Mouse (Mus musculus): ENCODE results near the gene Lmntd1. TPM values are rescaled to one million over a fixed set of nuclear protein-coding genes. Genes with fewer than 3 reads are reported as not detected.

Lmntd1 gene
- polyA plus RNA-seq, 1 experiment from 2014 or later: 0.29 TPM

DNA sequence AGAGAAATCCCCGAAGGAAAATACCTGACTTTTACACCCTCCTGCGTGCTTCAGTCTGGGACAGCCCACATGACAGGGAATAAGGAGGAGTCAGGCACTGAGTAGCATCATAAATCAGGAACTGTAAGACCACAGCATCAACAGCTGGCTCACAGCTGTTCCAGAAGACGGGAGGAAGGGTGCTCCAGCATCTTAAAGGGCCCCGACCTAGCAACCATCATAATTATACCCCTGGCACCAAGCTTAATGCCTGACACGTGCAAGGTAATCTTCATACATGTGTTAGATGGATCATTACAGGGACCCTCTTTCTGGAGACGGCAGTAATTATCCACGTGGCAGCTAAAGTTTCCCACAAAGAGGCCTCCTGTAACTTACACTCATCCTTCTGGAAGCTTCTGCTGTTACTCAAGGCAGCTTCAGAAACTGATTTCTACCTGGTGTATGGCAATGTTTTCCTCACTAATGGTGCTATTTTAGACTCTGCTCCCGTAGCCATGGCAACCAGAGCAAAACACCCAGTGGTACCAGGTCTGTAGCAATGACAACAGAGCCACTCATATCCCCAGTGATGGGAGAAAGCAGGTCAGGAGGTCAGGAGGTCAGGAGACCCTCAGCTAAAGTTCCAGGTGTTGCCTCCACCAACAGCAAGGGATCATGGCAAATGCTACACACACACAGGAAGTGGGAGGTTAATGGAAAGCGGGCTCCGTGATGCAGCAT is 98.1 kb downstream of the Lmntd1 start:
- Histone ChIP-seq H3K4me1 (ENCODE audit: insufficient read depth) (peaks cover 3% of the 10 kb centered on the region; the same call in 1 of the 2 replicates), H3K4me3 (ENCODE audit: low read depth, low read length) (no peak overlapping the region), H3K9me3 (ENCODE audit: low read depth, low read length) (no peaks in the 10 kb centered on the region), H3K27me3 (ENCODE audit: insufficient read depth, low read length) (no peaks in the 10 kb centered on the region), H3K9ac (no peak overlapping the region), H3K36me3 (ENCODE audit: insufficient read depth) (no peaks in the 10 kb centered on the region), H3K4me2 (no peak overlapping the region), H3K27ac (ENCODE audit: low read depth) (no peak overlapping the region)
- peak; percentile 80 for DNase-seq
- ATAC-seq (ENCODE audit: insufficient read depth): peak; percentile 88
- no peak for TF ChIP-seq CTCF (IDR thresholded peaks at IDR 0.05; ENCODE audit: low read depth)
- WGBS: 49% methylated on average over 10 of the region's 10 CpGs

DNA sequence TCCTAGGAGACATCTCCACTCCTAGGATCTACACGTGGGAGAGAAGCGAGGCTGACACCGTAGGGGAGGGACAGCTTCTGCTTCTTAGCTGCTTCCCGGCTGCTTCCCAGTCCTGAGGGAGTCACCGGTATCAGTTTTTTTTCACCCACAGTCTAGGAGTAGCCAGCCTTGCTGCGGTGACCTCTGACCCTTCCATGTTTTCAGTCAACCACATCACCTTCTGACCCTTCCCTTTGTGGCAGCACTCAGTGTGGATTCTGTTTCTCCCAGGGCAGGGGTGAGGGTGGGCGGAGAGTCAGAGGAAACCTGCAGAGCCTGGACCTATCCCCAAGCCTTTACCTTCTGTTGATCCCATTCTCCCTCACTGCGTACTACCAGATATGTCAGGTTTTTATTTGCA is 102.9 kb downstream of the Lmntd1 start:
- Histone ChIP-seq H3K4me2 (no peak overlapping the region), H3K27ac (ENCODE audit: low read depth) (no peak overlapping the region), H3K4me3 (ENCODE audit: low read depth, low read length) (no peak overlapping the region), H3K4me1 (ENCODE audit: insufficient read depth) (peaks cover 2% of the 10 kb centered on the region; the same call in 1 of the 2 replicates), H3K9me3 (ENCODE audit: low read depth, low read length) (no peaks in the 10 kb centered on the region), H3K36me3 (ENCODE audit: insufficient read depth) (no peaks in the 10 kb centered on the region), H3K27me3 (ENCODE audit: insufficient read depth, low read length) (no peaks in the 10 kb centered on the region), H3K9ac (no peak overlapping the region)
- no peak for DNase-seq
- no peak for ATAC-seq (ENCODE audit: insufficient read depth)
- 38% methylated on average over 8 of the region's 8 CpGs for WGBS
- no peak for TF ChIP-seq CTCF (IDR thresholded peaks at IDR 0.05; ENCODE audit: low read depth)

DNA sequence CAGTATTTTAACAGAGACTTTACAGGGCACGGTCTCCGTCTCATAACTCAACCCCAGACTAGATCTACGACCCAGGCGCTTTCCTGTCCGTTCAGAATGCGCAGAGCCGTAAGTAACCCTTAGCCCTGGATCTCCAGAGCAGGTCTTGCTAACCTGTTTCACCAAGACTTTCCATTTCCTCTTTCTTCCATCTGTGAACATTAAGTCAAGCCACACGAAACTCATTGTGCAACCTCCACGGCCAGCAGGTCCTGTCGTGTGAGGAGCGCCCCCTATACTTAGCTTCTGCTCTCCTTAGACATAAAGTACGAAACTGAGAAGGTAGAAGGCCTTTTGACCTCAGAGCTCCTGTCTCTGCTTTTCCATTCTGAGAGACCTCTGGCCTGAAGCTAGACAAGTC is 105.3 kb downstream of the Lmntd1 start:
- Histone ChIP-seq H3K9ac (no peak overlapping the region), H3K4me3 (ENCODE audit: low read depth, low read length) (no peak overlapping the region), H3K27ac (ENCODE audit: low read depth) (no peak overlapping the region), H3K9me3 (ENCODE audit: low read depth, low read length) (no peaks in the 10 kb centered on the region), H3K36me3 (ENCODE audit: insufficient read depth) (no peaks in the 10 kb centered on the region), H3K4me1 (ENCODE audit: insufficient read depth) (no peaks in the 10 kb centered on the region), H3K27me3 (ENCODE audit: insufficient read depth, low read length) (no peaks in the 10 kb centered on the region), H3K4me2 (no peak overlapping the region)
- no peak for DNase-seq
- no peak for ATAC-seq (ENCODE audit: insufficient read depth)
- peak; percentile 20; the same call in 1 of the 2 replicates for TF ChIP-seq CTCF (IDR thresholded peaks at IDR 0.05; ENCODE audit: low read depth)
- WGBS: 77% methylated on average over 12 of the region's 12 CpGs

DNA sequence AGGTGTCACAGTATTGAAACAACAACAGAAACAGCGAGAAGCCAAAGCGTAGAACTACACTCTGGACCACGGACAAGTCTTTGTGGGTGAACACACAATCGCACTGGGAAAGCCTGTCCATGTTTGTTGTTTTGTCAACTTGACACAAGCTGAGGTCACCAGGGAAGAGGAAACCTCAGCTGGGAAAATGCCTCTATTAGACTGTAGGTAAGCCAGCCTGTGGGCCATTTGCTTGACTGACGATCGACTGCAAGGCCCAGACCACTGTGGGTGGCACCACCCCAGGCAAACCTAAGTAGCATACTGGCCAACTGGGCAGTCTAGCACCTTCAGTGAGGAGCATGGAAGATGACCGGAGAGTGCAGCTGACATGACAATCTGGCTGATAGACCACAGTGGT is 112.4 kb downstream of the Lmntd1 start:
- no peak for ATAC-seq (ENCODE audit: insufficient read depth)
- Histone ChIP-seq H3K9ac (no peak overlapping the region), H3K4me1 (ENCODE audit: insufficient read depth) (no peaks in the 10 kb centered on the region), H3K9me3 (ENCODE audit: low read depth, low read length) (no peaks in the 10 kb centered on the region; the same call in 1 of the 2 replicates), H3K4me2 (no peak overlapping the region), H3K27ac (ENCODE audit: low read depth) (no peak overlapping the region), H3K36me3 (ENCODE audit: insufficient read depth) (no peaks in the 10 kb centered on the region), H3K4me3 (ENCODE audit: low read depth, low read length) (no peak overlapping the region), H3K27me3 (ENCODE audit: insufficient read depth, low read length) (no peaks in the 10 kb centered on the region)
- TF ChIP-seq CTCF (IDR thresholded peaks at IDR 0.05; ENCODE audit: low read depth): no peak
- DNase-seq: no peak
- 87% methylated on average over 7 of the region's 7 CpGs for WGBS

DNA sequence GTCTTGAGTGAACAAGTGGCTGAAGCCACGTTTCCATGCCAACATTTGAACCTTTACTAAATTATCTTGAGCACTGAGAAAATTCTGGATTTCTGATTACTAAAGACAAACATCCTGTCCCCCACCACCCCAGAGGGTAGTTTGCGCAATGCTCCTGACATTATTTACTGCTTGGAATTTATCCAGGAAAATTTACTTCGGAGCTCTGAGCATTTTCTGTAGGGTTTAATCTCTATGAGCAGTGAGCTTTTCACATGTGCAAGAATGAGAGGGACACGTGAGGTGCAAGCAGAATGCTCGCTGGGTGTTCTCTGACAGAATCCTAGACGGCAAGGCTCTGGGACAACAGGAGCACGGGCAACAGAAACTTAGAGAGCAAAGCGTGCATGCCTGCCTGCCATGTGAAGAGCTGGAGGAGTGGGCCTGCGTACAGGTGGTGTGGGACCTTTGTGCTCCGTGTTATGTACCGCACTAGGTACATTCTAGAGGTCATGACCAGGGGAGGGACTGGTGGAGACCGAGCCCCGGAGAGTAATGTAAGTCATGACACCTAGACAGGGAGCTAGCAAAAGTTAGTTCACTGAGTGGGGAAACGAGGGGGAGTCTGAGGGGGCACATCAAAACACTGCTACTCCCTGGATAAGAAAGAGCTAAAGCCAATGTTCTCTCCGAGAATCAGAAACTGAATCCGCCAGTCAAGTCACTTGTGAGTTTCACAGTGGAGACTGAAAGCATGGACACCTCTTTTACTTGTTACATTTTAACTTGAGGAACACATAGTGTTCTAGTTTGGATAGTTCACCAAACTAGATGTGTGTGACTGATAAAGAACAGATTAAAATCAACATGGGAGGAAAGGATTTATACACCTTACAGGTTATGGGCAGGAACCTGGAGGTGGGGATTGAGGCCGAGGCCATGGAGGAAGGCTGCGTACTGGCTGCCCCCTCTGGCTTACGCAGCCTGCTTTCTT is 114.3 kb downstream of the Lmntd1 start:
- Histone ChIP-seq H3K4me2 (no peak overlapping the region), H3K4me3 (ENCODE audit: low read depth, low read length) (no peak overlapping the region), H3K4me1 (ENCODE audit: insufficient read depth) (no peaks in the 10 kb centered on the region), H3K9ac (no peak overlapping the region), H3K27me3 (ENCODE audit: insufficient read depth, low read length) (no peaks in the 10 kb centered on the region), H3K36me3 (ENCODE audit: insufficient read depth) (no peaks in the 10 kb centered on the region), H3K9me3 (ENCODE audit: low read depth, low read length) (no peaks in the 10 kb centered on the region; the same call in 1 of the 2 replicates), H3K27ac (ENCODE audit: low read depth) (no peak overlapping the region)
- peak; percentile 33; the same call in 1 of the 2 replicates for ATAC-seq (ENCODE audit: insufficient read depth)
- peak; percentile 73 for DNase-seq
- 50% methylated on average over 19 of the region's 19 CpGs for WGBS
- no peak for TF ChIP-seq CTCF (IDR thresholded peaks at IDR 0.05; ENCODE audit: low read depth)

DNA sequence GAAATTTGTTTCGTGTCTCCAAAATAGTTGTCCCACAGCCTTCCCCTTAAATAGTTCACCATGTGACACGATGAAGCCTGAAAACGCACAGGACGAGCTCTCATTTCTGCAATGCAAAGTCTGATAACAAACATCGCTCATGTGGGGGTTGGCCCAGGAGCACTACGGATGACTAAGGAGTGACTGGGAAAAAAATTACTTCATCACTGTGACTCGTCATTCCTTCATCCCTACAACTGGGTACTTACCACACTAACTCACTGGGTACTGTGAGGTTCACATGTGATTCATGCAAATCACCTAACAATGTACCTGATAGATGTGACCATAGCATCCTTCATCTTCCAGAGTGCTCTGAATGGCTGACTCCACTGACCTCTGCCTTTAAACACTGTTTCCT is 118.4 kb downstream of the Lmntd1 start:
- no peaks in the 10 kb centered on the region for H3K4me1 ChIP-seq (ENCODE audit: insufficient read depth)
- H3K9me3 ChIP-seq (ENCODE audit: low read depth, low read length): no peaks in the 10 kb centered on the region
- ATAC-seq (ENCODE audit: insufficient read depth) (no peak), DNase-seq (no peak)
- H3K27me3 ChIP-seq (ENCODE audit: insufficient read depth, low read length): no peaks in the 10 kb centered on the region
- no peaks in the 10 kb centered on the region for H3K36me3 ChIP-seq (ENCODE audit: insufficient read depth)
- WGBS: 86% methylated on average over 7 of the region's 7 CpGs
- H3K4me3 ChIP-seq (ENCODE audit: low read depth, low read length): no peak overlapping the region
- no peak overlapping the region for H3K9ac ChIP-seq
- TF ChIP-seq CTCF (IDR thresholded peaks at IDR 0.05; ENCODE audit: low read depth): no peak
- H3K27ac ChIP-seq (ENCODE audit: low read depth): no peak overlapping the region
- H3K4me2 ChIP-seq: no peak overlapping the region

DNA sequence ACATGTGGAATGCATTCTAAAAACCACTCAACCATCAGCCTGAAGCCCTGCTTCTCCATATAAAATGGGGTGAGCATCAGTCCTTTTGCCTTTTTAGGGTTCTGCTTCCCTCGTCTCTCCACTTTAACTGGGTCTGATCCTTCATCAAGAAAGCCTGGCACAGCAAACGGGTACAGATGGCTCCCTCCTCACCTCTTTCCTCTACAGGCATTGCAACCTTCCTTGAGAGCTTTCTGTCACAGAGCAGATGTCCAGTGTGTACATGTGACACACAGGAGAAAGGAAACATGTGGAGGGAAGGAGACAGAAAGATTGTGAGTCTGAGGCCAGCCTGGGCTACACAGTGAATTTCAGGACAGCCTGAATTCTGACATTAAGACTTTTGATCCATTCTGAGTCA is 125.9 kb downstream of the Lmntd1 start:
- Histone ChIP-seq H3K4me1 (ENCODE audit: insufficient read depth) (peaks cover 5% of the 10 kb centered on the region; the same call in 1 of the 2 replicates), H3K4me3 (ENCODE audit: low read depth, low read length) (no peak overlapping the region), H3K9me3 (ENCODE audit: low read depth, low read length) (no peaks in the 10 kb centered on the region), H3K4me2 (no peak overlapping the region), H3K36me3 (ENCODE audit: insufficient read depth) (no peaks in the 10 kb centered on the region), H3K9ac (no peak overlapping the region), H3K27ac (ENCODE audit: low read depth) (no peak overlapping the region), H3K27me3 (ENCODE audit: insufficient read depth, low read length) (no peaks in the 10 kb centered on the region)
- WGBS: 66% methylated on average over 2 of the region's 2 CpGs
- no peak for TF ChIP-seq CTCF (IDR thresholded peaks at IDR 0.05; ENCODE audit: low read depth)
- DNase-seq (no peak), ATAC-seq (ENCODE audit: insufficient read depth) (no peak)

All from lung, embryonic 14.5 days (tissue).